Comparison of ENCODE assay signal across 8 mouse cellular contexts in genomic region chr7:120934716-120935115, GRCm38 (mm10). TPM values are rescaled to one million over a fixed set of nuclear protein-coding genes. Genes with fewer than 3 reads are reported as not detected.
DNase-seq lines count a peak whose midpoint lies in the region; ATAC-seq and TF ChIP-seq lines count a peak whose summit lies in the region.

No protein-coding gene starts in this region.

- H3K27me3 ChIP-seq in liver, embryonic 11.5 days (replicated peaks; ENCODE audit: control insufficient read depth, insufficient read depth, low read length): no peaks in the 10 kb centered on the region
- no peaks in the 10 kb centered on the region for H3K27me3 ChIP-seq in hindbrain, postnatal 0 days (ENCODE audit: insufficient read depth, low read length)
- H3K27me3 ChIP-seq in neural tube, embryonic 11.5 days (ENCODE audit: control insufficient read depth, insufficient read depth, low read length): no peaks in the 10 kb centered on the region

- no peaks in the 10 kb centered on the region for H3K9me3 ChIP-seq in liver, embryonic 11.5 days (ENCODE audit: control insufficient read depth, low read length)
- H3K9me3 ChIP-seq in hindbrain, postnatal 0 days (ENCODE audit: low read length): no peaks in the 10 kb centered on the region
- H3K9me3 ChIP-seq in neural tube, embryonic 11.5 days (ENCODE audit: control insufficient read depth, low read length): no peaks in the 10 kb centered on the region

- 51% methylated on average over 5 of the region's 5 CpGs for WGBS in liver, embryonic 11.5 days
- WGBS in hindbrain, postnatal 0 days: 28% methylated on average over 5 of the region's 5 CpGs
- WGBS in neural tube, embryonic 11.5 days: 49% methylated on average over 5 of the region's 5 CpGs

- peaks cover 11% of the 10 kb centered on the region for H3K4me1 ChIP-seq in liver, embryonic 11.5 days (replicated peaks; ENCODE audit: control insufficient read depth, insufficient read depth, low read length)
- H3K4me1 ChIP-seq in hindbrain, postnatal 0 days (ENCODE audit: insufficient read depth, low read length): no peaks in the 10 kb centered on the region
- H3K4me1 ChIP-seq in neural tube, embryonic 11.5 days (ENCODE audit: control insufficient read depth, insufficient read depth, low read length): no peaks in the 10 kb centered on the region

- no peak overlapping the region for H3K9ac ChIP-seq in liver, embryonic 11.5 days (ENCODE audit: low read depth, low read length)
- H3K9ac ChIP-seq in hindbrain, postnatal 0 days (replicated peaks; ENCODE audit: low read length): no peak overlapping the region
- H3K9ac ChIP-seq in neural tube, embryonic 11.5 days (ENCODE audit: low read length): no peak overlapping the region

- intact Hi-C loops in left cerebral cortex, postnatal 36 days (cut with DNase I): loop anchor here (1.0 to 2.0 kb wide), 2 partner anchors 130 to 186 kb away; no protein-coding TSS in a partner anchor

- H3K36me3 ChIP-seq in liver, embryonic 11.5 days (ENCODE audit: control insufficient read depth, insufficient read depth, low read length): peaks cover 59% of the 10 kb centered on the region
- H3K36me3 ChIP-seq in hindbrain, postnatal 0 days (ENCODE audit: insufficient read depth, low read length): peaks cover 73% of the 10 kb centered on the region
- peaks cover 16% of the 10 kb centered on the region for H3K36me3 ChIP-seq in neural tube, embryonic 11.5 days (ENCODE audit: control insufficient read depth, insufficient read depth, low read length)

- TF ChIP-seq CTCF in hindbrain, postnatal 0 days (IDR thresholded peaks at IDR 0.05; ENCODE audit: low read depth): peak; percentile 83

- ATAC-seq in liver, embryonic 11.5 days (replicated peaks; ENCODE audit: low FRiP score): no peak; the same call in 1 of the 2 replicates
- peak; percentile 85 for ATAC-seq in common myeloid progenitor, adult 5-6 weeks (replicated peaks; ENCODE audit: low read depth, poor library complexity, severe bottlenecking)
- peak; percentile 39; the same call in 1 of the 2 replicates for ATAC-seq in hindbrain, postnatal 0 days
- ATAC-seq in neural tube, embryonic 11.5 days (ENCODE audit: insufficient read depth, low FRiP score, low TSS enrichment): no peak

- H3K4me2 ChIP-seq in liver, embryonic 11.5 days: no peak overlapping the region
- H3K4me2 ChIP-seq in hindbrain, postnatal 0 days (ENCODE audit: low read depth, low read length): no peak overlapping the region
- H3K4me2 ChIP-seq in neural tube, embryonic 11.5 days (ENCODE audit: low read depth): no peak overlapping the region

- DNase-seq in liver: peak; percentile 69
- no peak for DNase-seq in liver, embryonic 11.5 days (ENCODE audit: low spot score)
- DNase-seq in NIH3T3 (ENCODE audit: low read depth): peak; percentile 83
- peak; percentile 75 for DNase-seq in hindbrain, postnatal 0 days (ENCODE audit: low spot score)
- peak; percentile 46 to 55 for DNase-seq in left cerebral cortex, postnatal 36 days (ENCODE audit: low spot score in 2 of 2)
- DNase-seq in neural tube, embryonic 11.5 days (ENCODE audit: low spot score): peak; percentile 46
- no peak for DNase-seq in testis, postnatal 10 days (ENCODE audit: low spot score)

- H3K4me3 ChIP-seq in liver, embryonic 11.5 days (ENCODE audit: low read depth, low read length): no peak overlapping the region
- H3K4me3 ChIP-seq in hindbrain, postnatal 0 days (ENCODE audit: low read length): no peak overlapping the region
- no peak overlapping the region for H3K4me3 ChIP-seq in neural tube, embryonic 11.5 days (ENCODE audit: low read depth, low read length)

- no peak overlapping the region for H3K27ac ChIP-seq in liver, embryonic 11.5 days (ENCODE audit: low read depth, low read length)
- H3K27ac ChIP-seq in hindbrain, postnatal 0 days: no peak overlapping the region
- no peak overlapping the region for H3K27ac ChIP-seq in neural tube, embryonic 11.5 days (ENCODE audit: low read depth, low read length)

RNA-seq across cellular contexts. Expression of gene Polr3e, which starts 17.2 kb away (rescaled TPM):
- 30.0 and 31.3 TPM in 2 replicates for polyA plus RNA-seq in liver, embryonic 11.5 days (2014; fragmentation: Nextera tagmentation; extraction: Ambion mirVana)
- 26.9 and 30.3 TPM in 2 replicates for total RNA-seq in common myeloid progenitor, adult 5-6 weeks (2017)
- 21.1 and 25.2 TPM in 2 replicates for total RNA-seq in hindbrain, postnatal 0 days (2014; rRNA removed)
- 17.1 and 20.0 TPM in 2 replicates for polyA plus RNA-seq in hindbrain, postnatal 0 days (2015; fragmentation: Nextera tagmentation; extraction: Ambion mirVana)
- 10 to 100 TPM; 27.8 to 28.0 TPM for total RNA-seq in left cerebral cortex, postnatal 36 days (2021)
- 19.2 and 19.7 TPM in 2 replicates for polyA plus RNA-seq in neural tube, embryonic 11.5 days (2014; fragmentation: Nextera tagmentation; extraction: Ambion mirVana)

RNA-seq across cellular contexts. Expression of gene Cdr2, which starts 47.4 kb away (rescaled TPM):
- polyA plus RNA-seq in liver, embryonic 11.5 days (2014; fragmentation: Nextera tagmentation; extraction: Ambion mirVana): 16.3 and 17.3 TPM in 2 replicates
- total RNA-seq in common myeloid progenitor, adult 5-6 weeks (2017): 10.5 and 13.4 TPM in 2 replicates
- total RNA-seq in hindbrain, postnatal 0 days (2014; rRNA removed): 23.9 and 24.6 TPM in 2 replicates
- 9.2 and 11.2 TPM in 2 replicates for polyA plus RNA-seq in hindbrain, postnatal 0 days (2015; fragmentation: Nextera tagmentation; extraction: Ambion mirVana)
- 1 to 10 TPM; 7.9 TPM for total RNA-seq in left cerebral cortex, postnatal 36 days (2021)
- 17.4 and 17.9 TPM in 2 replicates for polyA plus RNA-seq in neural tube, embryonic 11.5 days (2014; fragmentation: Nextera tagmentation; extraction: Ambion mirVana)

RNA-seq across cellular contexts. Expression of gene Mfsd13b, which starts 47.6 kb away (rescaled TPM):
- polyA plus RNA-seq in liver, embryonic 11.5 days (2014; fragmentation: Nextera tagmentation; extraction: Ambion mirVana): 0.38 TPM in 1 of 2 replicates, not detected in the other
- not detected in 2 replicates for total RNA-seq in common myeloid progenitor, adult 5-6 weeks (2017)
- total RNA-seq in hindbrain, postnatal 0 days (2014; rRNA removed): 0.58 and 1.3 TPM in 2 replicates
- polyA plus RNA-seq in hindbrain, postnatal 0 days (2015; fragmentation: Nextera tagmentation; extraction: Ambion mirVana): 0.19 and 0.21 TPM in 2 replicates
- under 1 TPM in 1 of 2 experiments, not detected in 1; 0.54 TPM for total RNA-seq in left cerebral cortex, postnatal 36 days (2021)
- polyA plus RNA-seq in neural tube, embryonic 11.5 days (2014; fragmentation: Nextera tagmentation; extraction: Ambion mirVana): 0.15 TPM in 1 of 2 replicates, not detected in the other

Comparison
In these comparisons a context has a peak if more than half of its experiments do, and no peak if none do; other contexts are left out.
1. DNase-seq: peak in liver (single experiment), NIH3T3 (single experiment), hindbrain, postnatal 0 days (single experiment), left cerebral cortex, postnatal 36 days (2 of 2) and neural tube, embryonic 11.5 days (single experiment); none in liver, embryonic 11.5 days (single experiment) and testis, postnatal 10 days (single experiment).
2. ATAC-seq: peak in common myeloid progenitor, adult 5-6 weeks (single experiment) and hindbrain, postnatal 0 days (single experiment); none in liver, embryonic 11.5 days (single experiment) and neural tube, embryonic 11.5 days (single experiment).